Mouse (Mus musculus) G1E-ER4 (cell line): ENCODE results near the gene Sgta. TPM values are rescaled to one million over a fixed set of nuclear protein-coding genes. Genes with fewer than 3 reads are reported as not detected.

Experiments
- GATA1 ChIP-seq: IDR thresholded peaks from one replicate; pipeline ENCODE4 v1.8.0; 2012; ENCODE audit warnings: low read length, inconsistent platforms
- polyA plus RNA-seq: library from polyadenylated mRNA; stranded (reverse); fragments of >175 nt; gene quantifications from 2 replicates; pipeline ENCODE4 v1.2.3, GENCODE M21; 2012

Sgta gene
- polyA plus RNA-seq, 1 experiment, result 216 TPM

- TF ChIP-seq GATA1, result no peak
These were observed 12.3 kb upstream of the Sgta start for GRCm38 (mm10) chr10:81072290-81072689.

GRCm38 (mm10) chr10:81069836-81070235 lies 9.9 kb upstream of the Sgta start, which contains the start of gene Thop1:
Gene Thop1 (plus strand): TSS chr10:81070035.
- TF ChIP-seq GATA1, result no peak

- no peak for TF ChIP-seq GATA1
These were observed 8.7 kb upstream of the Sgta start for GRCm38 (mm10) chr10:81068706-81069105.

- TF ChIP-seq GATA1, result no peak
These were observed 2.7 kb upstream of the Sgta start for GRCm38 (mm10) chr10:81062710-81063109.

GRCm38 (mm10) chr10:81058896-81059295 lies 1.1 kb downstream of the Sgta start:
- no peak for TF ChIP-seq GATA1

- no peak for TF ChIP-seq GATA1
These were observed 2.4 kb downstream of the Sgta start for GRCm38 (mm10) chr10:81057406-81058130.

- no peak for TF ChIP-seq GATA1
These were observed 4.8 kb downstream of the Sgta start for GRCm38 (mm10) chr10:81055169-81055568.

GRCm38 (mm10) chr10:81052577-81052976 lies 7.4 kb downstream of the Sgta start:
- TF ChIP-seq GATA1, result no peak

- no peak for TF ChIP-seq GATA1
These were observed 8.8 kb downstream of the Sgta start for GRCm38 (mm10) chr10:81051133-81051532.

- no peak for TF ChIP-seq GATA1
These were observed 9.3 kb downstream of the Sgta start for GRCm38 (mm10) chr10:81050645-81051044.

GRCm38 (mm10) chr10:81041458-81042175 lies 18.4 kb downstream of the Sgta start:
- no peak for TF ChIP-seq GATA1

GRCm38 (mm10) chr10:81036988-81037580 lies 22.9 kb downstream of the Sgta start, which contains the start of gene Slc39a3:
Gene Slc39a3 (minus strand): TSS chr10:81037426.
- TF ChIP-seq GATA1, result no peak

GRCm38 (mm10) chr10:81036251-81036650 lies 23.7 kb downstream of the Sgta start:
- TF ChIP-seq GATA1, result no peak

GRCm38 (mm10) chr10:81033586-81033985 lies 26.4 kb downstream of the Sgta start:
- no peak for TF ChIP-seq GATA1

GRCm38 (mm10) chr10:81029031-81029430 lies 30.9 kb downstream of the Sgta start:
- TF ChIP-seq GATA1, result no peak

- TF ChIP-seq GATA1, result no peak
These were observed 31.8 kb downstream of the Sgta start for GRCm38 (mm10) chr10:81028219-81028618.
